Mouse (Mus musculus) retina, embryonic 14.5 days (tissue): ENCODE measurements at regions not wholly inside any gene's neighbourhood (a gene's known extent, or its start where the extent isn't known, plus 50 kb on each side); places are given as distances from the start of the nearest gene placed in this dataset.

ENCODE experiments used
- DNase-seq: peaks from one replicate; pipeline ENCODE4 v3.0.0-alpha.2; 2015; ENCODE audit warnings: low spot score

DNA sequence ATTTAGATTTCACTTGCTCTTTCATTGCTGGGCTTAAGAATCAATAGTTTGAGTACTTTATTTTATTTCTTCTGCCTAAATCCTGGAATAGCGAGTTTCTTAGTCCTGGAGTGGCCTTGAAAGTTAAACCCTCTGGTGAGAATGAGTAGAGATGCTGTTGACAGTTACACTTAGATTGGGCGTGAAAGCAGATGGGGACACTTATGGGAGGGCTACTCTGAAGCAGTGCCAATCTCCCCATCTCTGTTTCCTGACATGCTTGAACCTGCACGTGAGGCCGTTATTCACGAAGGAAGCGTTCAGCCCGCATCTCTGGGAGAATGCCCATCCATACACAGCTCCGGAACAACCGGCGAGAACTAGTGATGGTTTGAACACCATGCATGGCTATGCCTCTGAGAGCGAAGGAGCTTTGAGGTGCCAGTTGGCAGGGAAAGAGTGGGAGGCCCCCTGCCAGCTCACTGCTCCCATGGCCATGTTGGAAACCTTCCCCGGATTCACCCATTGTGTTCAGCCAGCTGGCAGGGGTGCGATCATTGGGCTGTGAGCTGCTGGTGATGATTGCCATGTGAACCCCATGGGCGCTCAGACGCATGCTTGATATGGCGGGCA is 792.2 kb upstream of the Got2 start:
- DNase-seq: no peak

DNA sequence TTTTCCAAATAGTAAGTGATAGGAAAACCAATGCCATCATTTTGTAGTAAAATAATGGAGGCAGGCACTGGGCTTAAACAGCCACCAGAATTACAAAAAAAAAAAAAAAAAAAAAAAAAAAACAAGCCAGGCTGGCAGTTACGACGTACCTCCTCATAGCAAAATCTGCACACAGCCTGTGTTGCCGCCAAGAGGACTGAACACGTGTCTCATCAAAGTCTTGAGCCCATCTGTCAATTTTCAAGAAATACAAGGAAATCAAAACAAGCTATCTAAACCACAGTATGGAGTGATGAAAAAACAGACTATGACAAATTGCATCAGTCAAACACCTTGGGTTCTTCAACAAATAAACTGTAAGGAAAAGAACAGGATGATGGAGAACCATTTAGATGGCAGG is 791.2 kb upstream of the Got2 start:
- DNase-seq: no peak

DNA sequence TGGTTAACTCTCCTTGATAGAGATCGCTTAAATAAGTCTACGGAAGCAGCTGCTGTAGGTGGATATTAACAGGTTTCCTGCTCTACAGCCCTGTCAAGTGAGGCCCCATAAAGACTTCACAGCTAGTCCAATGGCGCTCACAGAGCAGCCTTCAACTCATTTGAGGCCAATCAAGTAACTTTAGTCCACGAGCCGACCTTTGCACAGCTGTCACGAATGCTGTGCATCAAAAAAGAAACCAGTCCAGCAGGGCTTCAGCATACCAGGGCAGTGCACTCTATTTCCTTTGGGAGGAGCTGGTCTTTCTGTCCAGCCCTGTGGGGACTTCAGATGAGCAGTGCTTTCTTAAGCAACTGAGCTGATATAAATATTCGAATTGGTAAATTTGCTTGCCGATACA is 786.4 kb upstream of the Got2 start:
- DNase-seq: peak; percentile 51

DNA sequence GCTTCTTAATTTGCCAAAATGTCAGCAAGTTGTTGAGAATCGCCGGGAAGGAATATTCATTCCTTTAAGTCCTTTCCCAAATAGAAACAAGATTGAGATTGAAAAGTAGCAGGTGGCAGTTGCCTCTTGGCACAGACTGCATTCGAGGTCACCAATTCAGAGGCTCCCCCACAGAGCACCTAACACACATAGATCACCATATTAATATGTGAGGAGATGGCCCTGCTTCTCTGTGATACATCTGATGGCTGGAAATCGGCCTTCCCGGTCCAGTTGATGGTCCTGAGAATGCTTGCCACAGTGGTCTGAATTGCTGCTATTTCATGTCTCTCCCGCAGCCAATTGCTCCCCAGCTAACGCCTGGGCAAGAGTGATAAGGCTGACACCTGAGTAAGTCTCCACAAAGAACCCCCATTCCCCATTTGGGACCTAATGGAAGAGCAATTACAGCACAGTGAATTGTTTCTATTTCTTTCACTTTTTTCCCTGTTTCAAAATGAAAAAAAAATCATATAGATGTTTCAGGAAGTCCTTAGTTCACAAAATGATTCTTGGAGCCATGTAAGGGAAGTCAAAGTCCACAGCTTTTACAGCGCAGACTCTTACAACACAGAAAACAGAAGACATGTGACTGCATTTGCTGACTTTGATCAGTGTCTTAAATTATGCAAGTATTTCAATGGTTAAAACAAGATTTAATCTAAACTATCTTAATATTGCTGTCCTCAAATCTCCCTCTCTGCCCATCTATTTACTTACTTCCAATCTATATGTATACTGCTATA is 768.3 kb upstream of the Got2 start:
- no peak for DNase-seq

DNA sequence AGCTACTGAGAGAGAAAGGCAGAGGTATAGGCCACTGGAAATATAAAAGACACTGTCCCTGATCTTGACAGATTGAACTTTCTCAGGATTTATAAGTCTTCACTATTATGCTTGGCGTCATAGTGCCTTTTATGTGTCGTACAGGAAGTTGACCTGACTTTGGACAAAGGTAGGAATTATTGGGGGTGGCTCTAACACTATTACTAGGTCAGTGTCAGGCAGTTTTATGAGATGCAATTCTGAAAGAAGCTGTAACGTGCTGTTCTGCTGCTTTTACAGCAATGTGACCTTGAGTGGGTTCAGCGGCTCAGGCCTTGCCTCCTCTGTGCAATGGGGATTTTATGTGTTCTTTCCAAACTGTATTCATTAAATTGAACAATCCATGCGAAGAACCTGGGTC is 759.4 kb upstream of the Got2 start:
- DNase-seq: no peak
